Mouse (Mus musculus) midbrain, embryonic 15.5 days (tissue): ENCODE measurements around the gene Vmn2r45. TPM values are rescaled to one million over a fixed set of nuclear protein-coding genes. Genes with fewer than 3 reads are reported as not detected.
"Not testable (repeated sequence)": the region's sequence is repeated elsewhere in the genome, so short reads cannot be mapped to it uniquely, and the experiment has no call there.

Experiments
- ATAC-seq: fragments of 200-750 bp; cut with Nextera tagmentation; replicated peaks from 2 replicates; pipeline ENCODE4 v1.8.0; 2017; ENCODE audit warnings: moderate TSS enrichment
- H3K27ac ChIP-seq: fragments of 300-500 bp; sonication (generic); 2 replicates; pipeline ENCODE4 v1.5.1; 2015; ENCODE audit warnings: mild to moderate bottlenecking, inconsistent platforms
- H3K27me3 ChIP-seq: fragments of 300-500 bp; sonication (generic); replicated peaks from 2 replicates; pipeline ENCODE4 v1.6.1; 2015; ENCODE audit warnings: inconsistent platforms
- H3K36me3 ChIP-seq: fragments of 300-500 bp; sonication (generic); replicated peaks from 2 replicates; pipeline ENCODE4 v1.6.1; 2015; ENCODE audit warnings: inconsistent platforms
- H3K4me1 ChIP-seq: fragments of 300-500 bp; sonication (generic); 2 replicates; pipeline ENCODE4 v1.6.1; 2015; ENCODE audit warnings: inconsistent platforms
- H3K4me2 ChIP-seq: fragments of 300-500 bp; sonication (generic); 2 replicates; pipeline ENCODE4 v1.6.1; 2015; ENCODE audit warnings: inconsistent platforms, mild to moderate bottlenecking, moderate library complexity
- H3K4me3 ChIP-seq: fragments of 300-500 bp; sonication (generic); 2 replicates; pipeline ENCODE4 v1.5.1; 2015; ENCODE audit warnings: mild to moderate bottlenecking, inconsistent platforms
- H3K9ac ChIP-seq: fragments of 300-500 bp; sonication (generic); 2 replicates; pipeline ENCODE4 v1.6.1; 2015; ENCODE audit warnings: mild to moderate bottlenecking, inconsistent platforms
- H3K9me3 ChIP-seq: fragments of 300-500 bp; sonication (generic); 2 replicates; pipeline ENCODE4 v1.6.1; 2016; ENCODE audit warnings: inconsistent platforms
- WGBS: fragments of 180-500 bp; shearing (Covaris S2); methylation state at CpG from one replicate; pipeline ENCODE4 v1.1.7; 2015; ENCODE audit warnings: mixed read lengths; 5-methylcytosine and 5-hydroxymethylcytosine counted together
- polyA plus RNA-seq: library from polyadenylated mRNA; unstranded; fragments of >200 nt; fragmentation: Nextera tagmentation; extraction: Ambion mirVana; gene quantifications from 2 replicates; pipeline ENCODE4 v1.2.1, GENCODE M21; 2015

Vmn2r45 gene
- polyA plus RNA-seq: not detected in 2 replicates

- 71% methylated on average over 2 of the region's 2 CpGs for WGBS
- not testable (repeated sequence) for H3K4me1 ChIP-seq, H3K36me3 ChIP-seq, H3K9me3 ChIP-seq, H3K9ac ChIP-seq, ATAC-seq, H3K4me2 ChIP-seq, H3K27me3 ChIP-seq, H3K27ac ChIP-seq, H3K4me3 ChIP-seq
Observed at GRCm38 (mm10) chr7:8488975-8489374, at the start of gene Vmn2r45. Vmn2r45 (minus strand) TSS chr7:8489075.

Other genes with a start within 250 kb of the Vmn2r45 start
- not detected in 2 replicates for gene Vmn2r43, start 228.5 kb downstream of the Vmn2r45 start, polyA plus RNA-seq
- not detected in 2 replicates for gene Vmn2r44, start 105.7 kb downstream of the Vmn2r45 start, polyA plus RNA-seq